Mouse (Mus musculus): ENCODE measurements around the gene Hccs. TPM values are rescaled to one million over a fixed set of nuclear protein-coding genes. Genes with fewer than 3 reads are reported as not detected.
"Not testable (repeated sequence)": the region's sequence is repeated elsewhere in the genome, so short reads cannot be mapped to it uniquely, and the experiment has no call there.

The Hccs gene
- 24.7 and 25.1 TPM in 2 replicates for total RNA-seq (2017)

DNA sequence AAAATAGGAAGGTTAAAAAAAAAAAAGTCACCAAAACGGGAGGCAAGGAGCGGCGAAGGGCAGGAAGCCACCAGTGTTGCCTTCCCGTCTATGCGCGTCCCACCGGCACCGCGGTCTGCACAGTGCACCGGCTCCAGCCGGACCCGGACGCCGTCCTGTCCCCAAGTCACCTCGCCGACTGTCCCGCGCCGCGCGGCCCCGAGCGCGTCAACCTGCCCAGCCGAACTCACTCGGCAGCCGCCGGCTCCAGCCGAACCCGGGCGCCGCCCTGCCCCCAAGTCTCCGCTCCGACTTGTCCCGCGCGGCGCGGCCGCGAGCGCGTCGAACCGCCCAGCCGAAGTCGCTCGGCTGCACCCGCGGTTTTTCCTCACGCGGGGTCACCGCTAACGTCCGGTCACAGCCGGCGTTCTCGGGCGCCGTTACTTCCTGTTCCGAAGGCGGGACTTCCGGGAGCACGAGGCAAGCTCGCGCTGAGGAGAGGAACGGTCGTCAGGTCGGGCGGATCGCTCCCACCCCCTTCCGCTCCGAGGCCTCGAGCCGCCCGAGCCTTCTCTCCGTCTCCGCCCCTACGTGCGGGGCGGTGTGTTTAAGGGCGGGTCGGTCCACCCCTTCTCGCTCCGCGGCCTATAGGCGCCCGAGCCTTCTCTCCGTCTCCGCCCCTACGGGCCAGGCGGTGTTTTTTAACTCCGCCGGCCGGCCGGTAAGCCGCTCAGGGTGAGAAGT lies at the start of gene Hccs:
Gene Hccs, minus strand, starts transcription at position 428 of the 723 bp plus-strand sequence.
- peak; percentile 100 for ATAC-seq (ENCODE audit: extremely low read depth, insufficient number of reproducible peaks, low FRiP score, poor library complexity, severe bottlenecking)

DNA sequence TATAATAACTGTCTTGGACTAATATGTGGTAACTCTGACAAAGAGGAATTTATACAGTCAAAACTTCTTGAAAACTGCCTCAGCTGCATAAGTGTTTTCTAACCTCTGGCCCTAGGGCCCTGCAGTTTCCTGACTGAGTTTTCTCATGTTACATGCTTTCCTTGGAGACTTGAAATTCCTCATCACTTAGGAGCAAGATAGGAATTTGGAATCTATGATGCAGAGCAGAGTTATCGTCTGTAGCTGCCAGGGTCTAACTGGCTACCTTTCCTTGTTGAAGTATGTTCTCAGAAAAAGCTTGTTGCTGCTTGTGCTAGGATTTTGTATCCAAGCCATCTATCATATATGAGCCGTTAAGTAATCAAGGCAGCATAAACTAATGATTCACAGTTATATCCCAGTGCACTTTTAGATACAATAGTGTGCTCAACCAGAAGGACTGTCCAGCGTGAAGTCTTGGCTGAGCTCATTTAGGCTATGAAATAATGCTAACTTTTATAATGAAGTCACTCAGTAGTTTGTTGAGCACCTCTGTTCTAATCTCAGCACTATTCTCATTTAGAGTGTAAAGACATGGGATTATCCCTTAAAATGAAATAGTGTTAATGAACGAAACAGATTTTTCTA lies 37.1 kb upstream of the Hccs start:
- ATAC-seq (ENCODE audit: extremely low read depth, insufficient number of reproducible peaks, low FRiP score, poor library complexity, severe bottlenecking) = no peak

DNA sequence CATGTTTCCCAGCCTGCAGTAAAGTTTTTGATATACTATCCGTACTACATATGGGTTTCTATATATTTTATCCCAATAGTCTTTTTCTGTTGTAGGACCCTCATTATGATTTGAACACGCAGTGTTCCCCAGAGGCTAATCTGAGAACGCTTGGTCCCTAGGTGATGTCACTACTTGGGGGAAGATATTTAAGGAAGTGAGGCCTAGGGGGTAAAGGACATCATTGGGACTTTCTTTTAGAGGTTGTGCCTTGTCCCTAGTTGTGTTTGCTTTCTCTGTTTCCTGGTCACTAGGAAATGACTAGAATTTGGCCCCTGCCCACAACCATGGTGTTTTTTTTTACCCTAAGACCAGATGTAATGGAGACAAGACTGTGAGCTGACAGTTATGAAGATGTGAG lies 18.0 kb upstream of the Hccs start:
- no peak for ATAC-seq (ENCODE audit: extremely low read depth, insufficient number of reproducible peaks, low FRiP score, poor library complexity, severe bottlenecking)

DNA sequence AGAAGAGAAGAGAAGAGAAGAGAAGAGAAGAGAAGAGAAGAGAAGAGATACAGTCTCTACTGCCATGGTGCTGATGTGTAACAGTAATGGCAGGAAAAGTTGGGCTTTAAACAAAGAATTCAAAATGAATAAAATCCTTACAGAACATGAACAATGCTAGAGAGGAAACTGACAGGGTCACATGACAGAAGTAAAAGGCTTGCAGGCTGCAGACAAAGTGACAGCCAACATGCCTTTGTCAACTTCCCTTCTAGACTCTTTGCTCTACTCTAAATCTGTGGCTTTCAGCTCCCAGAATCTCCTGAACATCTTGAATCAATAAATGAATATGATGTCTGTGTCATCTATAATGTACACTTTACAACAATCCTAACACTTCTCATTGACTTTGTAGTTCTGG lies 17.4 kb upstream of the Hccs start:
- ATAC-seq (ENCODE audit: extremely low read depth, insufficient number of reproducible peaks, low FRiP score, poor library complexity, severe bottlenecking) = no peak

DNA sequence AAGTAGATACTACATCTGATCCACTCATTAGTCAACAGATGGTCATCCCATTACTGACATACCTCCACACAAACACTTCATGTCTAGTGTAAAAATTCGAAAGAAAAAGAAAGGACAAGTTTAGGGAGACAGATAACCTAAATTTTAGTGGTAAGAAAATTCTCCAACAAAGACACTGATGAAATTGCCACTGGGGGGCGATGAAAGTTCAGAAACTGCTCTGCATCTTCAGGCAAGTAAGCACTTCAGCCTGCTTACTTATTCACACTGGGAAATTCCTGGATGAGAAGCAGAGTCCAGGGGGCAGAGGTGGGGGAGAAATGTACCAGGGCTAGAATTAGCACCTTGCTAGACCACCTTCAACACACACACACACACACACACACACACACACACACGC lies 12.1 kb upstream of the Hccs start:
- ATAC-seq (ENCODE audit: extremely low read depth, insufficient number of reproducible peaks, low FRiP score, poor library complexity, severe bottlenecking) = no peak

DNA sequence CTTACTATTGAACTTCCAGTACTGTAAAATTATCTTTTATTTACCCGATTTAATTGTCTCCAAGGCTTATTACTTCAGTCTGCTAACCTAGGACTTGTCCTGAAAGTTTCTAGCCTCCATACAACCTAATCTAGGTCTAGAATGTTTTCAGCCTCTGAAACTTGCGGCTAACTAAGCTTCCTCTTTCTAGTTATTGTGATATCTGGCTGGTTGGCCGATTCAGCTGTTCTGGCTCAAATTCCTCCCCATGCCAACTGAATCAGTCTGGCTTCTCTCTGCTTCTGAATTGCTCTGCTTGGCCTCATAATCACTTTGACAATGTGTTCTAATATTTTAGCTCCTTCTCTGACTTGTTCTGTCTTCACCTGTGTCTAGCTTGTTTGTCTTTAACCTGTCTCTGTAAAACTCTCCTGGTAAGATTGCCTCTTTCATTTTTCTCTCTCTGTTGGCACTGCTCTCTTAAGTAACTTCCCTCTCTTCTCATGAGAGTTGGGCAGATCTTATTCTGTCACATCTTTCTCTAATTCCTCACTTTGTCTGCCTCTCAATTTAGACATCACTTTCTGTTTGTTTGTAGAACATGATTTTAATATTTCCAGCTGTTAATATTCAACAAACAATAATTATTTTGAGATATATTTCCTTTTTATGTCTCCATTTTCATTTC lies 5.9 kb upstream of the Hccs start:
- ATAC-seq (ENCODE audit: extremely low read depth, insufficient number of reproducible peaks, low FRiP score, poor library complexity, severe bottlenecking) = peak; percentile 69; the same call in 1 of the 2 replicates

DNA sequence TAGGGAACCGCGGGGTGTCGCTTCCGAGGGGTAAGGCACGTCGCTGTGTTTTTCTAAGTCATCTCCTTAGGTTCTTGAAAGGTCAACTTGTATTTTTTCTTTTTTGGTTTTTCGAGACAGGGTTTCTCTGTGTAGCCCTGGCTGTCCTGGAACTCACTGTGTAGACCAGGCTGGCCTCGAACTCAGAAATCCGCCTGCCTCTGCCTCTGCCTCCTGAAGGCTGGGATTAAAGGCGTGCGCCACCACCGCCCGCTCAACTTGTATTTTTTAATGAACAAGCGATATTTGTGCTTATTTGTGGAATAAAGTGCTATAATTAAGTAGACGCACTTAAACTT lies 465 bp upstream of the Hccs start:
- not testable (repeated sequence) for ATAC-seq (ENCODE audit: extremely low read depth, insufficient number of reproducible peaks, low FRiP score, poor library complexity, severe bottlenecking)

DNA sequence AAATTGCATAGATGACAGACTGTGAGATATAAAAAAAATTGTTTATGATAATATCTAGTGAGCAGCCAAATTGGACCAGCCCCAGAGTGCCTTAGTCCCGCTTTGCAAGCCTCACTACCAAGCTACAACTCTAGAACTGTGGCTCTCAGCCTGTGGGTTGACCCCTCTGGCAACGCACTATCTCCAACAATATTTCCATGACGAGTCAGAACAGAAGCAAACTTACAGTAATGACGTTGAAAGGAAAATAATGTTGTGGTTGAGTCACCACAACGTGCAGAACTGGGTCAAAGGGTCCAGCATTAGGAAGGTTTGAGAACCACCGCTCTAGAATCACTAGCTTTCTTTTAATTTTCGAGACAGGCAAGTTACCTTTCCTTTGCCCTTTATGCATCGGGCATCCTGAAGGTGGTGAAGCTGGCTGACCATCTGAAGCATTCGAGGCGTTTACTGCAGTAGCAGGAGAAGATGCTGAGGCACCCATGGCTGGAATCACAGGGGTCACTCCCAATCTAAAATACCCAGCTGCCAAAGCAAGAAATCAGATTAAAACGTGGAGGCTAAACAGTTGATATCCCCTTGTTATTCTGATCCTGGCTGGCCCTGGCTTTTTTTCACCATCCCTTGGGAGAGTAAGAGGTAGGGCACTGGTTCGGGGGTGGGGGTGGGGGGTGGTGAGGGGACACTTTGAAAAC lies 959 bp downstream of the Hccs start:
- no peak for ATAC-seq (ENCODE audit: extremely low read depth, insufficient number of reproducible peaks, low FRiP score, poor library complexity, severe bottlenecking)

DNA sequence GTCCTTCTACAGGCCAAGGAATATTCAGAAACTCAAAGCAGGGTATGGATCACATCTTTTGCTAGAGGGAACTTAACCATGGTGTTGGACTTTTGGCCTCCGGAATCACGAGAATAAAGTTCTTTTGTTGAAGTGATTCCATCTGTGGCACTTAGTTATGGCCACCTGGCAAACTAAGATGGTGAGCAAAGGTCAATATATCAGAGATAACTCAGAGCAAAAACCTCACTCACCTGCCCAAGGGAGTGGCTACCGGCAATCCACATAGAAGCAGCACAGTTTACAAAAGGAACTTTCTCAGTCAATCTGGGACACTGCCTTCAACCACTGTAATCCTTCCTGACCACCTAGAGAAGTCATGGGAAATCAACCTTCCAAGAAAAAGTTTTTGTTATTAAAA lies 11.6 kb downstream of the Hccs start:
- ATAC-seq (ENCODE audit: extremely low read depth, insufficient number of reproducible peaks, low FRiP score, poor library complexity, severe bottlenecking) = no peak

DNA sequence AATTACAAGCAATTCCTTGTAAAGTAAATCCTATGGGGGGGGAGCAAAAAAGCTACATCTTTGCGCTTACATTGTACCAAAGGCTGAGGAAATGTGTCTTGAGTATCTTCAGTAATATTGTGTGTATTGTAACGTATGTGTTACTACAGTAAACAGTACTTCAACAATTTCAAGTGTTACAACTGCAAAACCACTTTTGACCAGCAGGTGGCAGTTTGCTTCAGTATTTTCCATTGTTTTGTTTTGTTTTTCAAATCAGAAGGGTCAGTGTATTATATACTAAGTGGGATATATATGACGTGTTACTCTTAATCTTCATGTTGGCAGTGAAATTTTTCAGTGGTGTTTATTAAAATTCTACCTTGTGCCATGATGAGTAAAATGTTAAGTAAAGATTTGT lies 16.2 kb downstream of the Hccs start:
- ATAC-seq (ENCODE audit: extremely low read depth, insufficient number of reproducible peaks, low FRiP score, poor library complexity, severe bottlenecking) = 0 out of 2 replicates have a peak, but pooled peaks have one; percentile 46

DNA sequence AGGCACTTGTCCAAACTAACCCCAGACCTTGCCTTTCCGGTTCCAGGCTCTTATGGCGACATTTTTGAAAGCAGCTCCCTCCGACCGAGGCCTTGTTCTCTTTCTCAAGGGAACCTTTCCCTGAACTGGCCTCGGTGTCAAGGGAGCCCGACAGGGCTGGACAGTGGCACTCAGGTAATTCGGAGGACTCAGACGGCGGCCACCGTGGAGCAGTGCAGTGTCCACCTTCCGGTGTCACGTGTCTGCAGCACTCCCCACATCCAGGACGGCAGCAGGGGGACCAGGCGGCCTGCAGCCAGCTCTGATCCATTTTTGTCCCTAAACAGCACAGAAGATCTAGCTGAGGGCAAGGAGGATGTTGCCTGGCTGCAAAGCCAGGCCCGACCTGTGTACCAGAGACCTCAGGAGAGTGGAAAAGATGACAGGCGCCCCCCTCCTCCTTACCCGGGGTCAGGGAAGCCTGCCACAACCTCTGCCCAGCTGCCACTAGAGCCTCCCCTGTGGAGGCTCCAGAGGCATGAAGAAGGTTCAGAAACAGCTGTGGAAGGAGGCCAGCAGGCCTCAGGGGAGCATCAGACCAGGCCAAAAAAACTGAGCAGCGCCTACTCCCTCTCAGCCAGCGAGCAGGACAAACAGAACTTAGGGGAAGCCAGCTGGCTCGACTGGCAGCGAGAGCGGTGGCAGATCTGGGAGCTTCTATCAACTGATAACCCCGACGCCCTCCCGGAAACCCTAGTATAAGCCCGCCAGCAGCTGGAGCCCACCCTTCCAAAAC lies 17.7 kb downstream of the Hccs start:
- ATAC-seq (ENCODE audit: extremely low read depth, insufficient number of reproducible peaks, low FRiP score, poor library complexity, severe bottlenecking) = no peak

DNA sequence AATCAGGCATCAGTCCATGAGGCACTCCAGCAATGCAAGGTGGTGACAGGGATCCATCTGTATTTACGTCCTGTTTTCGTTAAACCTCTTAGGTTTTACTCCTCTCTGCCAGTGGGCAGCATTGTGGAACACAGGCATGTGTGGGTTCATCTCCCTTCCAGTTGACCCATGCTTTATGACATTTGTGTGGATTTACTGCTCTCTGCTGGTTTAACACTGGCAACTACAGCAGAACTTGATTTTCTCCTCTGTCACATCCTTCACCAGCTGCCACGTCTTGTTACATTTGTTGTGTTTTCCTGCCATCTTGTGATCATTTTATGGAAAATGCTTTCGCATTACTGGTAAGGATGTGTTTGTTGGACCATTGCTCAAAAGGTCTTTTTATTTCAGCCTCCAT lies 20.6 kb downstream of the Hccs start:
- ATAC-seq (ENCODE audit: extremely low read depth, insufficient number of reproducible peaks, low FRiP score, poor library complexity, severe bottlenecking) = 0 out of 2 replicates have a peak, but pooled peaks have one; percentile 23

DNA sequence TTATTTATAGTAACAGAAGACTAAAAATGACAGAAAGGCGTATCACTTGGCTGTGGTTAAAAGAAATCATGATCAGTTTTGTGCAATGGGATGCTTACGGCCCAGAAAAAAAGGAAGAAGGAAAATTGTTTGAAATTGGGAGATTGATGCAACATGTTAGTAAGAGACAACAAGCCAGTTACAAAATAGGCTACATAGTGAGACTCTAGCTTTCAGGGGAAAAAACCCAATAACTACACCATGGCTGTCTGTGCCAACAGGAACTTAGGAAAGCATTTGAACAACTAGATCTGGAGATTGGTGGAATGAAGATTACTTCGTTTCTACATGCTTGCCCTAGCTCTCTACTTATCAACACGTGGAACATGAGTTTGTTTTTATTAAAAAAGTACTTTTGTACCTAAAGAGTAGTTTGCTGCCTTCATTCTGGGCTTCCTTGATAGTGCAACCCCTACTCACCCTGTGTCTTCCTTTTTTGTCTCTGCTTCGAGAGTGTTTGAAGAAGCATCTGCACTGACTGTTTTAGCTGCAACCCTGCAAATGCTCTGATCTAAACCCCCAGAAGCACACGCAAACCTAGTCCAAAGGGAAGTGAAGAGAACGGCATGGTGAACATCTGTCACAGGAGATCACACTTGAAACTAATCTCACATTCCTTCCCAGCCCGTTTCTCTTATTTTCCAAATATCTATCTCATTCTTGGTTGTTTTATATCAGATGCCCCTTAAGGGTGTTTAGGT lies 56.6 kb downstream of the Hccs start:
- no peak for ATAC-seq (ENCODE audit: extremely low read depth, insufficient number of reproducible peaks, low FRiP score, poor library complexity, severe bottlenecking)

DNA sequence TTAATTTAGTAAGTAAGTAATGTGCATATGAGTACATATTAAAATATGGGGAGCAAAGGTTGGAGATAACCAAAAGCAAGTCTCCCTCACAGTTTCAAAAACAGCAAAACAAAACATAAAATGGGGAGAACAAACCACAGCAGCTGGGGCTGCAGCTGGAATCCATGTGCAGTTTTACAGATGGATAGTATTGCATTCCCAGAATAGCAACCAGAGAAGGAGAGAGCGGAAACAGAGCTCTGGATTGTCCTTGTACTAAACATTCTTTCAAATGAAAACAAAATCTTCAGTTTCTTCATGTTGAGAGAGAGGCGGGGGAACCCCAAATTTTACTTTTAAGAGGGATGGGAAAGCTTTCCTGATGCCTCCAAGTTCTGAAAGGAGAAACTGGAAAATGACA lies 58.0 kb downstream of the Hccs start:
- ATAC-seq (ENCODE audit: extremely low read depth, insufficient number of reproducible peaks, low FRiP score, poor library complexity, severe bottlenecking) = no peak

DNA sequence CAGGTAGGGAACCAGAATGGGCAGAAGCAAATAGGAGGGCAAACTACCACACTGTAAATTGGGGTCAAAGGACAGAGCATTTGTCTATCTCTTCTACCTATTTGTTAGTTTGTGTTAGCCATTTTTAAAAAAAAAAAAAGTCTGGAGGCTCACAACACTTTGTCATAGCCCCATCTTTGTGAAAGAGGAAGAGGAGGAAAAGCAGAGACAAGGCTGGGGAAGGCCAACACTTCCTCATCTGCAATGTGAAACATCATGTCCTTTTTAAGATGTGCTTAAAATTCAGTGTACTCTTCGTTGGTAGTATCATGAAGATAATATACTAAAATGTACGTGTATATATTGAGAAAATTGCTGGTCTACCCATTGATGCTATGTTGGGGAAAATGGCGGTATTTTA lies 59.1 kb downstream of the Hccs start:
- no peak for ATAC-seq (ENCODE audit: extremely low read depth, insufficient number of reproducible peaks, low FRiP score, poor library complexity, severe bottlenecking)

DNA sequence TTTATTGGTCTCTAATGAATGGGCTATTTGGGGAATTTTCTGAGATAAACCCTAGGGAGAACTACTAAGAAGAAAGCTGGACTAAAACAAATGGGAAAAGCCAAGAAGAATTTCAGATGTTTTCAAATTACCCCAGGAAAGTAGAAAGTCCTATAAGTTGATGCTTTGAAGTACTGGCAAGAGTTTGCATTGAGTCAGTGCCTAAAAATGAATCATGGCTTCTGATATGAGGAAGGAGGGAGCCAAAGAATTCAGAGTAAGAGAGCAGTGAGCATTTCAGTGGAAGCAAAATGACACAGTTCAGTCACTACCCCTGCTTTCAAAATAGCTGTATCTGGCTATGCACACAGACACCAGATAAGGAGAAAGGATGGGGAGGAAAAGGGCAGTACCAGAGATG lies 63.4 kb downstream of the Hccs start:
- ATAC-seq (ENCODE audit: extremely low read depth, insufficient number of reproducible peaks, low FRiP score, poor library complexity, severe bottlenecking) = no peak

DNA sequence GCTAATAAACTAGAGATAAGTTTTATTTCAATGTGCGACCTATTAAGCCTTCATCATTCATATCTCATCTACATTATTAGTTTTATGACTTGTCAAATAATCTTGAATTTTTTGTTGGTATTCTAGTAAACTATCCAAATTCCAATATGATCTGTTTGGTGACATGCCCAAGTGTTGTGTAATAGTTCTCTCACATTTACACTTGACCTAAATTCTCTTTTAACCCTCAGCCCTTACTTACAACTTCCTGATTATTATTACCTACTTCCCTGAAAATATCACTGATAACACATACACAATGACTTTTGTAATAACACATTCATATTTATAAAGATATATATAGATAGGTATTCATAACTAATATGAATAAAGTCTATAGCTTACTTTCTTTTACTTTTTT lies 64.3 kb downstream of the Hccs start:
- ATAC-seq (ENCODE audit: extremely low read depth, insufficient number of reproducible peaks, low FRiP score, poor library complexity, severe bottlenecking) = no peak

DNA sequence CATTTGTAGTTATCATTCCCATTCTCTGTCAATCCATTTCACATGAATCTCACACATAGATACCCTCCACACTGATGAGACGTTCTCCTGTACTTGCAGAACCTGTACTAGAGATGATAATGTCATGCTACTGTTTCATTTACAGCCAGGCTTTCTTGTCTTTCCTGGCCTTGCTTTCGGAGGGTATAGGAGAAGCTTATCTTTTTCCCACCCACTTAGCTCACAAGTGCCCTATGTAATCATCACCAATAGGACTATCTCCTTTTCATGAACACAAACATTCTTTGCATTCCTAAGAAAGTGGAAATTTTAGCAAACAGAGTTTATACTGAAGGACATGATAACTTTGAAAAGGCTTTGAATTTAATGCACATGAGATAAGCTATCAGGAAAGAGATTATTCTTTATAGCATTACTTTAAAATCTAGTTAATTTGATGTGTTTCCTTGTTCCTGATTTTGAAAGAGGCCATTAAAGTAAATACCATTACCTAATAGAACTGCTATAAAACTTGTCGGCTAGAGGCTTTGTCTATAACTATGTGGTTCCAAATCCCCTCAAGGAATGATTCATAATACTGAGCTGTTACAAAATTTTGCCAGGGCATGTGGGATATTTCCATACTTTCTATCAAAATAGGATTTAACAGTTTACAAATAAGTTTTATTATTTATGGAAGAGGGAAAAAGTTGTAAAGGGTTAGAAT lies 97.7 kb downstream of the Hccs start:
- no peak for ATAC-seq (ENCODE audit: extremely low read depth, insufficient number of reproducible peaks, low FRiP score, poor library complexity, severe bottlenecking)
